Mouse (Mus musculus) cerebellum, adult 8-10 months (tissue): ENCODE data around the gene Golph3l.
A peak's percentile ranks its signal among the peaks of the same experiment; 100 is the strongest.
"Not testable (repeated sequence)": the region's sequence is repeated elsewhere in the genome, so short reads cannot be mapped to it uniquely, and the experiment has no call there.

Experiments
- DNase-seq: peaks from one replicate; pipeline ENCODE4 v3.0.0; 2022

Gene Golph3l

GRCm38 (mm10) chr3:95588604-95589086, at the start of gene Golph3l:
TSS of gene Golph3l (plus strand) at chr3:95588934.
- DNase-seq: peak; percentile 95

GRCm38 (mm10) chr3:95538936-95539335, 49.8 kb upstream of the Golph3l start:
- DNase-seq: no peak

GRCm38 (mm10) chr3:95539837-95540236, 48.9 kb upstream of the Golph3l start:
- DNase-seq: no peak

GRCm38 (mm10) chr3:95541186-95541585, 47.5 kb upstream of the Golph3l start:
- not testable (repeated sequence) for DNase-seq

- no peak for DNase-seq
Measured at GRCm38 (mm10) chr3:95542171-95542570, 46.6 kb upstream of the Golph3l start.

GRCm38 (mm10) chr3:95542981-95543380, 45.8 kb upstream of the Golph3l start:
- no peak for DNase-seq

GRCm38 (mm10) chr3:95550176-95550575, 38.6 kb upstream of the Golph3l start:
- DNase-seq: no peak

- no peak for DNase-seq
Measured at GRCm38 (mm10) chr3:95553986-95554385, 34.7 kb upstream of the Golph3l start.

GRCm38 (mm10) chr3:95559437-95559836, 29.3 kb upstream of the Golph3l start, which contains the start of gene Hormad1:
TSS of gene Hormad1 (plus strand) at chr3:95559677.
- no peak for DNase-seq

GRCm38 (mm10) chr3:95560738-95561137, 28.0 kb upstream of the Golph3l start:
- DNase-seq: no peak

GRCm38 (mm10) chr3:95561826-95562225, 26.9 kb upstream of the Golph3l start:
- DNase-seq: no peak

GRCm38 (mm10) chr3:95569585-95569984, 19.1 kb upstream of the Golph3l start:
- no peak for DNase-seq

GRCm38 (mm10) chr3:95587754-95588603, 755 bp upstream of the Golph3l start:
- DNase-seq: peak; percentile 3

GRCm38 (mm10) chr3:95598734-95599133, 10.0 kb downstream of the Golph3l start:
- no peak for DNase-seq

- no peak for DNase-seq
Measured at GRCm38 (mm10) chr3:95601287-95601686, 12.6 kb downstream of the Golph3l start.

- DNase-seq: no peak
Measured at GRCm38 (mm10) chr3:95606096-95606495, 17.4 kb downstream of the Golph3l start.

GRCm38 (mm10) chr3:95609195-95609594, 20.5 kb downstream of the Golph3l start:
- no peak for DNase-seq

- no peak for DNase-seq
Measured at GRCm38 (mm10) chr3:95613996-95614395, 25.3 kb downstream of the Golph3l start.

- no peak for DNase-seq
Measured at GRCm38 (mm10) chr3:95618511-95618910, 29.8 kb downstream of the Golph3l start.

GRCm38 (mm10) chr3:95621241-95621640, 32.5 kb downstream of the Golph3l start:
- DNase-seq: no peak

GRCm38 (mm10) chr3:95622421-95622820, 33.7 kb downstream of the Golph3l start:
- DNase-seq: not testable (repeated sequence)

- no peak for DNase-seq
Measured at GRCm38 (mm10) chr3:95623551-95623950, 34.8 kb downstream of the Golph3l start.

- not testable (repeated sequence) for DNase-seq
Measured at GRCm38 (mm10) chr3:95623991-95624515, 35.3 kb downstream of the Golph3l start.
